Mouse (Mus musculus) megakaryocyte, adult 5-6 weeks (primary cell): ENCODE data around the gene A2m. TPM values are rescaled to one million over a fixed set of nuclear protein-coding genes. Genes with fewer than 3 reads are reported as not detected.

Source experiments
- ATAC-seq: 2 replicates; pipeline ENCODE4 v1.8.0; 2016; ENCODE audit warnings: mild to moderate bottlenecking, inconsistent platforms; ENCODE audit not compliant: poor library complexity, severe bottlenecking
- total RNA-seq, 2 experiments: library from RNA; stranded (forward) in 1 of 2; stranded (reverse) in 1 of 2; fragments of 153-499, 151-499 nt in 1 of 2; fragments of 221-1000, 200-1000 nt in 1 of 2; gene quantifications; 2 replicates each; pipeline versions ENCODE4 v1.2.3 to v1.2.4; 2015 to 2017

A2m gene
- total RNA-seq (2015) (not detected in 2 replicates), total RNA-seq (2017) (0.08 TPM in 1 of 2 replicates, not detected in the other)

DNA sequence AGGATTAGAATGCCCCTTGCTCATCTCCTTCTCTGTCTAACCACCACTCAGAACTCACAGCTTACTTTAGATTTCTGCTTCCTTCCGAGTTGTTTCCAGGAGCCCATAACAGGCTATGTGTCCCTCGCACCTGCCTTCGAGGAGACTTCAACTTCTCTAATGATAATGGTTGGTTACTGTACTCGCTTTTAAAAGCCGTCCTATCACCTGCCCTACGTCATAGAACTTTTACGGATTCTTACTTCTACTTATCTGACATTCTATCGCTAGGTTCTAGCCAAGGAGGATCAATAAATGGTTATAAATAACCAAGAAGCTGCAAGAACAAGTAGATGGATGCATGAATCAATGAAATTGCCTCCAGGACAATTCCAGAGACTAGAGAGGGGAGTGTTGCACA is at the start of gene A2m:
Gene A2m (plus strand): TSS at position 301 of the 400 bp plus-strand sequence.
- ATAC-seq: no peak

GRCm38 (mm10) chr6:121590131-121590530 is 45.0 kb upstream of the A2m start:
- ATAC-seq: no peak

DNA sequence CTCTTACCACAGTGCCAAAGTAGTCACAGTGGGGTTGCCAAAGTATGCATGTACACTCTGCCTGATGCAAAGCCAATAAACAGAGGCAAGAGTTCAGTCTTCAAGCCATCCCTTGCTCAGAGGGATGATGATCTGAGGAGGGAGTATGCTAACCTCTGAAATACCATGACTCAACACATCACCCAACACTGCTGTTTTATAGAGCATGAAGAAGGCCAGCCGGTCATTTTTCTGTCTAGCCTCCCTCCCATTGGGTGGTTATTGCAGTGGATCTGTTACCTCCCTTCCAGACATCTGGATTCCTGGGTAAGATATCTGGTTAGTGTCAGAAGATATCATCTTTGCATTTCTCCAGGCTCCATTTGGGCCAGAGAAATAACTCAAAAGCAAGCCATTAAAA is 34.2 kb upstream of the A2m start:
- no peak for ATAC-seq

- no peak for ATAC-seq
These were observed 27.3 kb upstream of the A2m start for GRCm38 (mm10) chr6:121607861-121608260.

- no peak for ATAC-seq
These were observed 23.4 kb upstream of the A2m start for GRCm38 (mm10) chr6:121611796-121612195.

GRCm38 (mm10) chr6:121617476-121617875 is 17.7 kb upstream of the A2m start:
- no peak for ATAC-seq

DNA sequence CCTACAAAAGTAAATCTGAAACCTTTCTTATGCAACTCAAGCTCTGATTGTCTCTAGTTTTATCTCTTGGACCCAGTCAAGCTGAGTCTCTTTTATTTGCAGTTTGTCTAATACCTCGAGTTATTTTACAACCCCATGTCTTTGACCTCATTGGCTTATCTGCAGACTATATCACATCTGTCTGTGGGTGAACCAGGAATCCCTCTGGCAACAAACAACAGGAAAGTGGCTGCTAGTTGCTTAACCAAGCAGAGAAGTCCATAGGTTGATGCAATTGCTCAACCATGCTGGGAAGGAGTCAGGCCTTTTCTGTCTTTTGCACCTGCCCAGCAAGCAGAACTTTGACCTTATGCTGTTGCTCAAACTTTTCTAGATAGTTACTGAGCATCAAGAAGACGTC is 12.7 kb upstream of the A2m start:
- no peak for ATAC-seq

- no peak for ATAC-seq
These were observed 656 bp upstream of the A2m start for GRCm38 (mm10) chr6:121634520-121634919.

DNA sequence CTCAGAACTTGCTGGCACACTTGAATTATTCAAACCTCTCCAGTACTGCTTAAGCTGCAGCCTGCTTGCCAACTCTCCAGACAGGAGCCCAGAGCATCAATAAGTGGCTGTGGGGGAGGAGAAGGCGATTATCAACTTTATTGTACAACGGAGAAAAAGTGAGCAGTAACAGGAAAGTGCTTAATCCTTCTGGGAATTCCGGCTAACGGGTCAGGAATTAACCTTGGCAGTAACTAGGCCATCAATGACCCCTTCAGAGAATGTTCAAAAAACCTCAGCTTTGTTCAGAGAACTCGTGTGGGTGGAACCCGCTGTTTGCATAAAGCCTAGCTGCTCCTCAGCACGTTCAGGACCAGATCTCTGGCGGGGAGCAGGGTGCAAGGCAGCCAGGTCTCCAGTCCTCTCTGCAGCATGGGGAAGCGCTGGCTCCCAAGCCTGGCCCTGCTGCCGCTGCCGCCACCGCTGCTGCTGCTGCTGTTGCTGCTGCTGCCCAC is 749 bp downstream of the A2m start:
- no peak for ATAC-seq

- no peak for ATAC-seq
These were observed 13.3 kb downstream of the A2m start for GRCm38 (mm10) chr6:121648499-121648898.

Other genes with a start within 250 kb of the A2m start
- not detected in 2 replicates for gene Iqsec3, start 161.7 kb upstream of the A2m start, total RNA-seq (2015)
- not detected in 2 replicates for gene Iqsec3, start 161.7 kb upstream of the A2m start, total RNA-seq (2017)
- gene Gm7298, start 97.6 kb downstream of the A2m start, total RNA-seq (2015): not detected in 2 replicates
- gene Gm7298, start 97.6 kb downstream of the A2m start, total RNA-seq (2017): not detected in 2 replicates
- gene Mug1, start 203.2 kb downstream of the A2m start, total RNA-seq (2015): not detected in 2 replicates
- not detected in 2 replicates for gene Mug1, start 203.2 kb downstream of the A2m start, total RNA-seq (2017)